Mouse (Mus musculus) CH12.LX (cell line): ENCODE results near the gene Bspry. TPM values are rescaled to one million over a fixed set of nuclear protein-coding genes. Genes with fewer than 3 reads are reported as not detected.

Experiments used
- DNase-seq: peaks from one replicate; pipeline ENCODE4 v3.0.0-alpha.2; 2013; ENCODE audit errors: extremely low read depth
- H3K27ac ChIP-seq: 2 replicates; pipeline ENCODE4 v1.5.1; 2012; ENCODE audit warnings: low read depth, mild to moderate bottlenecking, control low read depth, moderate library complexity; ENCODE audit not compliant: insufficient read depth
- H3K27me3 ChIP-seq: replicated peaks from 2 replicates; pipeline ENCODE3; 2012; ENCODE audit warnings: inconsistent platforms
- H3K36me3 ChIP-seq, 2 experiments: replicated peaks in 1 of 2; 2 replicates each; pipeline versions ENCODE3 to v1.6.1; 2012; ENCODE audit warnings: inconsistent platforms in 1 of 2, low read length in 1 of 2, mild to moderate bottlenecking in 1 of 2, mixed read lengths in 1 of 2, moderate library complexity in 1 of 2; ENCODE audit not compliant: control insufficient read depth in 1 of 2, insufficient read depth in 1 of 2
- H3K4me1 ChIP-seq, 2 experiments: 2 replicates each; pipeline ENCODE4 v1.6.1; 2012; ENCODE audit warnings: inconsistent platforms in 1 of 2, moderate library complexity in 1 of 2; ENCODE audit not compliant: insufficient read depth in 2 of 2, control insufficient read depth in 1 of 2
- H3K4me2 ChIP-seq: 2 replicates; pipeline ENCODE4 v1.6.1; 2012; ENCODE audit warnings: low read depth, mild to moderate bottlenecking, control low read depth; ENCODE audit not compliant: poor library complexity, insufficient read depth, severe bottlenecking
- H3K4me3 ChIP-seq, 3 experiments: fragments of 150-350 bp in 1 of 3; sonication (generic) in 1 of 3; replicated peaks in 1 of 3; 2 replicates each; pipeline versions ENCODE3 to v1.5.1; 2011 to 2012; ENCODE audit warnings: low read depth in 2 of 3, low read length in 2 of 3, mild to moderate bottlenecking in 2 of 3, moderate library complexity in 2 of 3, control low read depth in 1 of 3, improper control_type of control experiment in 1 of 3, inconsistent platforms in 1 of 3, mixed read lengths in 1 of 3; ENCODE audit not compliant: poor library complexity in 1 of 3
- H3K79me2 ChIP-seq: replicated peaks from 2 replicates; pipeline ENCODE4 v1.6.1; 2012; ENCODE audit warnings: mild to moderate bottlenecking, moderate library complexity; ENCODE audit not compliant: control insufficient read depth, poor library complexity, insufficient read depth, severe bottlenecking; ENCODE audit errors: extremely low read depth
- H3K9ac ChIP-seq: 2 replicates; pipeline ENCODE4 v1.6.1; 2012; ENCODE audit warnings: low read depth, mild to moderate bottlenecking, control low read depth, moderate library complexity; ENCODE audit not compliant: insufficient read depth
- H3K9me3 ChIP-seq: replicated peaks from 2 replicates; pipeline ENCODE3; 2012; ENCODE audit warnings: low read length, inconsistent platforms, mixed read lengths
- EP300 ChIP-seq: IDR thresholded peaks from 2 replicates; pipeline ENCODE4 v1.6.1; 2011; ENCODE audit warnings: low read length, improper control_type of control experiment
- GABPA ChIP-seq: IDR thresholded peaks from 2 replicates; pipeline ENCODE4 v1.6.1; 2012; ENCODE audit warnings: low read depth, low read length, improper control_type of control experiment, inconsistent platforms; ENCODE audit not compliant: insufficient replicate concordance
- HCFC1 ChIP-seq: IDR thresholded peaks from 2 replicates; pipeline ENCODE4 v1.6.1; 2012; ENCODE audit warnings: low read depth, mild to moderate bottlenecking, inconsistent platforms, low read length, improper control_type of control experiment
- IRF4 ChIP-seq: IDR thresholded peaks from 2 replicates; pipeline ENCODE4 v1.6.1; 2014; ENCODE audit warnings: low read depth, mild to moderate bottlenecking, inconsistent platforms, low read length, improper control_type of control experiment
- JUN ChIP-seq: IDR thresholded peaks from 2 replicates; pipeline ENCODE4 v1.6.1; 2011; ENCODE audit warnings: low read depth, mild to moderate bottlenecking, low read length, improper control_type of control experiment, moderate library complexity; ENCODE audit not compliant: insufficient read depth
- KAT2A ChIP-seq: IDR thresholded peaks from 2 replicates; pipeline ENCODE4 v1.6.1; 2012; ENCODE audit warnings: low read length, improper control_type of control experiment, inconsistent platforms; ENCODE audit not compliant: insufficient replicate concordance
- NELFE ChIP-seq: IDR thresholded peaks from 2 replicates; pipeline ENCODE4 v1.6.1; 2011; ENCODE audit warnings: low read depth, low read length, improper control_type of control experiment
- NRF1 ChIP-seq: IDR thresholded peaks from 2 replicates; pipeline ENCODE4 v1.6.1; 2014; ENCODE audit warnings: low read depth, mild to moderate bottlenecking, inconsistent platforms, low read length, improper control_type of control experiment, moderate library complexity
- POLR2AphosphoS2 ChIP-seq: IDR thresholded peaks from 2 replicates; pipeline ENCODE4 v1.6.1; 2011; ENCODE audit warnings: low read depth, low read length, improper control_type of control experiment
- RCOR1 ChIP-seq: conservative IDR thresholded peaks from 2 replicates; pipeline ENCODE4 v1.6.1; 2012; ENCODE audit warnings: low read depth, mild to moderate bottlenecking, inconsistent platforms, low read length, improper control_type of control experiment
- TBP ChIP-seq: conservative IDR thresholded peaks from 2 replicates; pipeline ENCODE4 v1.6.1; 2011; ENCODE audit warnings: low read depth, low read length, improper control_type of control experiment
- TCF12 ChIP-seq: IDR thresholded peaks from 2 replicates; pipeline ENCODE4 v1.6.1; 2014; ENCODE audit warnings: low read depth, mild to moderate bottlenecking, inconsistent platforms, low read length, improper control_type of control experiment
- UBTF ChIP-seq: IDR thresholded peaks from 2 replicates; pipeline ENCODE4 v1.6.1; 2012; ENCODE audit warnings: low read depth, mild to moderate bottlenecking, inconsistent platforms, low read length, improper control_type of control experiment, moderate library complexity
- ZC3H11A ChIP-seq: IDR thresholded peaks from 2 replicates; pipeline ENCODE4 v1.6.1; 2012; ENCODE audit warnings: low read depth, mild to moderate bottlenecking, inconsistent platforms, low read length, improper control_type of control experiment
- ZKSCAN1 ChIP-seq: IDR thresholded peaks from 2 replicates; pipeline ENCODE4 v1.6.1; 2012; ENCODE audit warnings: low read depth, inconsistent platforms, low read length, improper control_type of control experiment, borderline replicate concordance
- ZNF384 ChIP-seq: IDR thresholded peaks from 2 replicates; pipeline ENCODE4 v1.6.1; 2012; ENCODE audit warnings: low read depth, low read length, improper control_type of control experiment, inconsistent platforms
- dilution Hi-C: fragments of 300-500 bp; cut with MboI; formaldehyde crosslinking; loops from 2 replicates; pipeline ENCODE4 v1.14.3; 2020; ENCODE audit warnings: low sequenced_read_pairs; ENCODE audit not compliant: extremely low pct_unique_long_range_greater_than_20kb, extremely low pct_ligation_motif_present
- in situ Hi-C: fragments of 300-500 bp; cut with MboI; formaldehyde crosslinking; loops from 3 replicates; pipeline ENCODE4 v1.14.3; 2019; ENCODE audit warnings: low sequenced_read_pairs, low pct_ligation_motif_present, low pct_unique_long_range_greater_than_20kb, mixed read lengths
- polyA plus RNA-seq: library from polyadenylated mRNA; unstranded; fragments of >175 nt; gene quantifications from 2 replicates; pipeline ENCODE4 v1.2.1, GENCODE M21; 2012; ENCODE audit warnings: low read depth; ENCODE audit not compliant: insufficient read length
- total RNA-seq, 2 experiments: library from RNA; depleted of rRNA; stranded (reverse); fragments of 300-350 nt in 1 of 2; fragments of >200 nt in 1 of 2; gene quantifications; 2 replicates each; pipeline ENCODE4 v1.2.3; 2012 to 2014

Gene Bspry
- total and polyA plus RNA-seq, 3 experiments, result 0.86 to 1.2 (median 1.1) TPM

- dilution Hi-C loops, result no loop called here
- H3K36me3 ChIP-seq, result peaks cover 4 to 19% of the 10 kb centered on the region in 2 experiments
- H3K9me3 ChIP-seq, result no peaks in the 10 kb centered on the region
- H3K27ac ChIP-seq, result no peak overlapping the region
- H3K9ac ChIP-seq, result no peak overlapping the region
- H3K4me2 ChIP-seq, result 0 out of 2 replicates have a peak overlapping the region, but pooled peaks have one; percentile 33
- H3K4me1 ChIP-seq, result peaks cover 10 to 32% of the 10 kb centered on the region in 2 experiments
- no peak for DNase-seq
- H3K4me3 ChIP-seq, result peak overlapping the region in 2 of 3 experiments; percentile 47 to 92
- peaks cover 28% of the 10 kb centered on the region for H3K27me3 ChIP-seq
- TF ChIP-seq TBP, result peak; percentile 75; the same call in 1 of the 2 replicates
- no peak for TF ChIP-seq JUN
- in situ Hi-C loops, result no loop called here
- H3K79me2 ChIP-seq, result peaks cover 5% of the 10 kb centered on the region
Observed at GRCm38 (mm10) chr4:62525489-62525811, 45.6 kb downstream of the Bspry start.

GRCm38 (mm10) chr4:62526256-62526655 is 46.4 kb downstream of the Bspry start:
- no peak overlapping the region for H3K4me3 ChIP-seq
- no peak overlapping the region for H3K4me2 ChIP-seq
- peaks cover 4 to 19% of the 10 kb centered on the region in 2 experiments for H3K36me3 ChIP-seq
- no peak for TF ChIP-seq TCF12
- no peak for TF ChIP-seq NELFE
- TF ChIP-seq RCOR1, result no peak
- TF ChIP-seq ZC3H11A, result no peak
- TF ChIP-seq GABPA, result no peak
- no peak for TF ChIP-seq IRF4
- no peak for TF ChIP-seq UBTF
- no peak for TF ChIP-seq ZNF384
- TF ChIP-seq EP300, result no peak
- TF ChIP-seq ZKSCAN1, result no peak
- no peak for TF ChIP-seq HCFC1
- TF ChIP-seq JUN, result no peak
- no peak for TF ChIP-seq POLR2AphosphoS2
- TF ChIP-seq KAT2A, result no peak
- TF ChIP-seq NRF1, result no peak
- H3K27me3 ChIP-seq, result peaks cover 36% of the 10 kb centered on the region
- peaks cover 10 to 25% of the 10 kb centered on the region in 2 experiments for H3K4me1 ChIP-seq
- DNase-seq, result no peak
- no peaks in the 10 kb centered on the region for H3K9me3 ChIP-seq
- in situ Hi-C loops (no loop called here), dilution Hi-C loops (no loop called here)
- H3K79me2 ChIP-seq, result peaks cover 5% of the 10 kb centered on the region
- no peak overlapping the region for H3K27ac ChIP-seq
- no peak overlapping the region for H3K9ac ChIP-seq
